Mouse (Mus musculus) gastrocnemius, postnatal 4 days (tissue): Measurements from ENCODE around the gene Shmt1. TPM values are rescaled to one million over a fixed set of nuclear protein-coding genes. Genes with fewer than 3 reads are reported as not detected.

Experiments
- total RNA-seq, 2 experiments: library from RNA; stranded (reverse); gene quantifications; 2 replicates each; pipeline ENCODE4 v1.2.3; 2021

Gene Shmt1
- total RNA-seq, 2 experiments from 2014 or later: 29.0 to 34.1 TPM

Other genes starting within 250 kb of the Shmt1 start
- gene Llgl1, start 112.0 kb downstream of the Shmt1 start, total RNA-seq: 10 to 100 TPM; 29.7 to 32.0 TPM
- gene Flii, start 84.5 kb downstream of the Shmt1 start, total RNA-seq: 100 to 1,000 TPM; 104 to 113 TPM
- 10 to 100 TPM; 70.6 to 76.5 TPM for gene Mief2, start 83.3 kb downstream of the Shmt1 start, total RNA-seq
- gene Top3a, start 34.4 kb downstream of the Shmt1 start, total RNA-seq: 10 to 100 TPM in 1 of 2 experiments, 1 to 10 TPM in 1; 9.4 to 10.6 TPM
- gene Smcr8, start 34.2 kb downstream of the Shmt1 start, total RNA-seq: 10 to 100 TPM; 15.9 to 18.0 TPM
- 10 to 100 TPM; 14.9 to 16.7 TPM for gene Dhrs7b, start 18.9 kb upstream of the Shmt1 start, total RNA-seq
- 10 to 100 TPM; 46.3 to 50.8 TPM for gene Tmem11, start 67.6 kb upstream of the Shmt1 start, total RNA-seq
- 10 to 100 TPM; 19.8 to 25.2 TPM for gene Natd1, start 103.0 kb upstream of the Shmt1 start, total RNA-seq
- gene Map2k3, start 120.3 kb upstream of the Shmt1 start, total RNA-seq: 10 to 100 TPM; 69.8 to 79.2 TPM
- gene Kcnj12, start 210.8 kb upstream of the Shmt1 start, total RNA-seq: 10 to 100 TPM; 13.7 to 16.4 TPM